Mouse (Mus musculus) heart, postnatal 0 days (tissue): Measurements from ENCODE around the gene Shisa2.

Experiments used
- CTCF ChIP-seq: IDR thresholded peaks from 2 replicates; pipeline ENCODE4 v1.5.1; 2016; ENCODE audit warnings: antibody characterized with exemption, control low read depth, low read depth
- EP300 ChIP-seq: IDR thresholded peaks from 2 replicates; pipeline ENCODE4 v1.6.1; 2016; ENCODE audit warnings: antibody characterized with exemption, low read depth

- TF ChIP-seq CTCF (no peak), EP300 (no peak)
Observed at GRCm38 (mm10) chr14:59644166-59644565, 19.1 kb downstream of the Shisa2 start.
